Mouse (Mus musculus): ENCODE measurements at regions not wholly inside any gene's neighbourhood (a gene's known extent, or its start where the extent isn't known, plus 50 kb on each side); places are given as distances from the start of the nearest gene placed in this dataset.

GRCm38 (mm10) chr14:62037917-62038316 is 254.5 kb upstream of the Rnaseh2b start:
- dilution Hi-C loops (cut with MboI; ENCODE audit: extremely low pct_ligation_motif_present, extremely low pct_unique_long_range_greater_than_20kb, low sequenced_read_pairs) (no loop called here), in situ Hi-C loops (cut with MboI; ENCODE audit: low pct_ligation_motif_present, low pct_unique_long_range_greater_than_20kb, low sequenced_read_pairs) (loop anchor here (25.0 kb wide), 1 partner anchor 476 kb away; the partner anchor contains the start of gene Spryd7)
- Histone ChIP-seq H3K36me3 (replicated peaks in 1 of 2; ENCODE audit: control insufficient read depth in 1 of 2, insufficient read depth in 1 of 2, low read length in 1 of 2) (no peaks in the 10 kb centered on the region), H3K4me1 (ENCODE audit: control insufficient read depth in 1 of 2, insufficient read depth in 2 of 2) (peaks cover 3 to 9% of the 10 kb centered on the region in 2 experiments; a peak in 2 of 4 replicates), H3K9me3 (replicated peaks; ENCODE audit: low read length) (no peaks in the 10 kb centered on the region), H3K4me2 (ENCODE audit: insufficient read depth, low read depth, poor library complexity, severe bottlenecking) (no peak overlapping the region), H3K79me2 (replicated peaks; ENCODE audit: control insufficient read depth, extremely low read depth, insufficient read depth, poor library complexity, severe bottlenecking) (no peaks in the 10 kb centered on the region), H3K27ac (ENCODE audit: insufficient read depth, low read depth) (no peak overlapping the region), H3K27me3 (replicated peaks) (no peaks in the 10 kb centered on the region), H3K4me3 (replicated peaks in 1 of 3; ENCODE audit: low read depth in 2 of 3, low read length in 2 of 3, poor library complexity in 1 of 3) (no peak overlapping the region), H3K9ac (ENCODE audit: insufficient read depth, low read depth) (no peak overlapping the region)
- DNase-seq (ENCODE audit: extremely low read depth): no peak
- TF ChIP-seq ZC3H11A (IDR thresholded peaks at IDR 0.05; ENCODE audit: low read depth, low read length) (no peak), ELF1 (IDR thresholded peaks at IDR 0.05; ENCODE audit: low read depth, low read length) (no peak), UBTF (IDR thresholded peaks at IDR 0.05; ENCODE audit: low read depth, low read length) (no peak)

DNA sequence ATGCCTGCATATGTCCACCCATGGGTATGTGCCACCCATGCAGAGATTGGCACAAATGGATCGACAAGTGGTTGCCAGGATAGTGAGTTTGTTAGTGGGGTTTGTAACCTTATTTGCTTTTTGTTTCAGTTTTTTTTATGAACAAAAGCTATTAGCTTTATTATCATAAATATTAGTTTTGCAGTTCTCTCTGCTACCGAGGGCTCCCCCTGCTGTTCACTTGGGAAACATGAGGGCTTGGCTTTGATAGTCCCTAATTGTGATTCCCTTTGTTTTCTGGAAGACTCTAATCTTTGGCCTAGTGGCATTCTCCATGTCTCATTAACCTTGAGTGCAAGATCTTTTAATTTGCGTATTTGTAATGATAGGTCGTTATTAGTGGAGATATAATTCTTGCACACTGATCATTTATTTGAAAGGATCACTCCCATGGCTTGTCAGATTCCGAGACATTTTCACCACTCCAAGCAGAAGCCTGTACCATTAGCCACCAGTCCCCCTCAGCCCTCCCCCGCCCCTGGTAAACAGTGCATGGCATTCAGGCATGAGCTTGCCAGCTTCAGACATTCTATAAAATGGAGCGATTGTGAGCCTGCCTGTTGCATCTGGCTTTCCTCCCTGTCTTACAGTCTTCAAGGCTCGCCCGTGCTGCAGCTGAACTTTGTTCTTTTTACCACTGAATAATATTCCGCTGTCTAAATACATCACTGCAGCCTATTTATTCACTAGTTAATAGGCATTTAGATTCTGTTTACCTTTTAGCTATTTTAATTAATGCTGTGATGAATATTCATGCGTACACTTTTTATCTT is 249.9 kb upstream of the Rnaseh2b start:
- H3K36me3 ChIP-seq (replicated peaks in 1 of 2; ENCODE audit: control insufficient read depth in 1 of 2, insufficient read depth in 1 of 2, low read length in 1 of 2): no peaks in the 10 kb centered on the region
- peak; percentile 39 for DNase-seq (ENCODE audit: extremely low read depth)
- TF ChIP-seq MAX (IDR thresholded peaks at IDR 0.05; ENCODE audit: low read length): no peak
- TF ChIP-seq SMC3 (IDR thresholded peaks at IDR 0.05; ENCODE audit: low read depth, low read length): peak; percentile 83
- TF ChIP-seq RAD21 (IDR thresholded peaks at IDR 0.05; ENCODE audit: low read depth, low read length): peak; percentile 69
- TF ChIP-seq ELF1 (IDR thresholded peaks at IDR 0.05; ENCODE audit: low read depth, low read length): no peak
- no peak for TF ChIP-seq JUND (conservative IDR thresholded peaks at IDR 0.05; ENCODE audit: low read depth, low read length)
- TF ChIP-seq ZC3H11A (IDR thresholded peaks at IDR 0.05; ENCODE audit: low read depth, low read length): peak; percentile 33; the same call in 1 of the 2 replicates
- TF ChIP-seq CTCF (conservative IDR thresholded peaks at IDR 0.05 in 1 of 2, IDR thresholded peaks at IDR 0.05 in 1 of 2; ENCODE audit: low read depth in 2 of 2, low read length in 2 of 2): peak; percentile 59 to 74
- no peak for TF ChIP-seq PAX5 (IDR thresholded peaks at IDR 0.05; ENCODE audit: low read length)
- in situ Hi-C loops (cut with MboI; ENCODE audit: low pct_ligation_motif_present, low pct_unique_long_range_greater_than_20kb, low sequenced_read_pairs): loop anchor here (25.0 kb wide), 1 partner anchor 480 kb away; the partner anchor contains the start of gene Spryd7
- no peak overlapping the region for H3K9ac ChIP-seq (ENCODE audit: insufficient read depth, low read depth)
- H3K27me3 ChIP-seq (replicated peaks): no peaks in the 10 kb centered on the region
- no peak overlapping the region for H3K4me3 ChIP-seq (replicated peaks in 1 of 3; ENCODE audit: low read depth in 2 of 3, low read length in 2 of 3, poor library complexity in 1 of 3)
- no peaks in the 10 kb centered on the region for H3K79me2 ChIP-seq (replicated peaks; ENCODE audit: control insufficient read depth, extremely low read depth, insufficient read depth, poor library complexity, severe bottlenecking)
- dilution Hi-C loops (cut with MboI; ENCODE audit: extremely low pct_ligation_motif_present, extremely low pct_unique_long_range_greater_than_20kb, low sequenced_read_pairs): no loop called here
- peaks cover 3 to 12% of the 10 kb centered on the region in 2 experiments; a peak in 2 of 4 replicates for H3K4me1 ChIP-seq (ENCODE audit: control insufficient read depth in 1 of 2, insufficient read depth in 2 of 2)
- H3K27ac ChIP-seq (ENCODE audit: insufficient read depth, low read depth): no peak overlapping the region
- no peak overlapping the region for H3K4me2 ChIP-seq (ENCODE audit: insufficient read depth, low read depth, poor library complexity, severe bottlenecking)
- H3K9me3 ChIP-seq (replicated peaks; ENCODE audit: low read length): peaks cover 6% of the 10 kb centered on the region

DNA sequence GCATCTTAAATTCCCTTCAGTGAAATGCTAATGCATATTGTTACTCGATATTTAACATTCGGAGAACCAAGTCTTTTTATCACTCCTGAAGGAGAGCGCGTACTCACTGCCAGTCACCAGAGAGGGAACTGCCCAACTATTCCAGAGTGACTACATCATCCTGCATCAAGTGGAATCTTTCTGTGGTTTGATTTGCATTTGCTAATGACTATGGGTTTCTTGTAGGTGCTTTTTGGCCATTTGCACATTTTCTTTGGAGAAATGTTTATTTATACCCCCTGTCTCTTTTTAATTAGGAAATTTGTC is 249.3 kb upstream of the Rnaseh2b start:
- H3K36me3 ChIP-seq (replicated peaks in 1 of 2; ENCODE audit: control insufficient read depth in 1 of 2, insufficient read depth in 1 of 2, low read length in 1 of 2): no peaks in the 10 kb centered on the region
- peaks cover 0 to 7% of the 10 kb centered on the region in 2 experiments; a peak in 2 of 4 replicates for H3K4me1 ChIP-seq (ENCODE audit: control insufficient read depth in 1 of 2, insufficient read depth in 2 of 2)
- H3K27me3 ChIP-seq (replicated peaks): no peaks in the 10 kb centered on the region
- H3K9ac ChIP-seq (ENCODE audit: insufficient read depth, low read depth): no peak overlapping the region
- dilution Hi-C loops (cut with MboI; ENCODE audit: extremely low pct_ligation_motif_present, extremely low pct_unique_long_range_greater_than_20kb, low sequenced_read_pairs): no loop called here
- TF ChIP-seq MXI1 (IDR thresholded peaks at IDR 0.05; ENCODE audit: low read depth, low read length) (no peak), GABPA (IDR thresholded peaks at IDR 0.05; ENCODE audit: insufficient replicate concordance, low read depth, low read length) (no peak)
- H3K4me2 ChIP-seq (ENCODE audit: insufficient read depth, low read depth, poor library complexity, severe bottlenecking): no peak overlapping the region
- H3K79me2 ChIP-seq (replicated peaks; ENCODE audit: control insufficient read depth, extremely low read depth, insufficient read depth, poor library complexity, severe bottlenecking): no peaks in the 10 kb centered on the region
- in situ Hi-C loops (cut with MboI; ENCODE audit: low pct_ligation_motif_present, low pct_unique_long_range_greater_than_20kb, low sequenced_read_pairs): loop anchor here (25.0 kb wide), 1 partner anchor 481 kb away; the partner anchor contains the start of gene Spryd7
- H3K27ac ChIP-seq (ENCODE audit: insufficient read depth, low read depth): no peak overlapping the region
- no peak for DNase-seq (ENCODE audit: extremely low read depth)
- H3K9me3 ChIP-seq (replicated peaks; ENCODE audit: low read length): peaks cover 6% of the 10 kb centered on the region
- H3K4me3 ChIP-seq (replicated peaks in 1 of 3; ENCODE audit: low read depth in 2 of 3, low read length in 2 of 3, poor library complexity in 1 of 3): no peak overlapping the region

All from CH12.LX (cell line).